Mouse (Mus musculus) kidney, adult 2 months (tissue): Measurements from ENCODE around the gene Gal3st2.
"Not testable (repeated sequence)": the region's sequence is repeated elsewhere in the genome, so short reads cannot be mapped to it uniquely, and the experiment has no call there.

ENCODE experiments used
- CTCF ChIP-seq: fragments of 200-500 bp; conservative IDR thresholded peaks from 2 replicates; pipeline ENCODE4 v1.5.1; 2011; ENCODE audit warnings: low read depth, mild to moderate bottlenecking, control low read depth, low read length, moderate library complexity, mixed read lengths; ENCODE audit not compliant: insufficient read depth, insufficient read length
- POLR2A ChIP-seq: fragments of 200-500 bp; IDR thresholded peaks from one replicate; pipeline ENCODE4 v1.6.1; 2011; ENCODE audit warnings: low read depth, low read length, control low read depth

DNA sequence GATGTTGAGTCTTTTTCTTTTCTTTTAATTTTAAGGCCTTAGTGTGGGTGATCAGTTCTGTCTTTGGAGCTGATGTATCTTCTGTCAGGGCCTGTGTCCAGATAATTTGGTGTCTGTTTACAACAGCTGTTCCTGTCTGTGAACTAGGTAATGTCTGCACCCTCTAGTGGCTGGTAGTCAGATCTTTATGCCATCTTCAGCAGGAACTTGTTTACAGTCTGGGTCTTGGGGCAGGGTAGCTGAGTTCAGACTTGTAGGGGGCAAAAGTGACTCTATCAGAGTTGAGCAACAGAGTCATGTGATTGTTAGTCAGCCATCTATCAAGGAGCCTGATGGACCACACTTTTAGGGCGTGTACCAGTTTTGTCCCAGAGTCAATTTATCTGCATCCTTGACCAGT is 36.3 kb downstream of the Gal3st2 start:
- TF ChIP-seq CTCF, POLR2A: not testable (repeated sequence)
